Mouse (Mus musculus) lung, postnatal 0 days (tissue): ENCODE results near the gene Krt79.

Experiments used
- CTCF ChIP-seq: IDR thresholded peaks from 2 replicates; pipeline ENCODE4 v1.5.1; 2016; ENCODE audit warnings: antibody characterized with exemption, mild to moderate bottlenecking
- EP300 ChIP-seq: IDR thresholded peaks from 2 replicates; pipeline ENCODE4 v1.6.1; 2016; ENCODE audit warnings: antibody characterized with exemption, mild to moderate bottlenecking, control low read depth

DNA sequence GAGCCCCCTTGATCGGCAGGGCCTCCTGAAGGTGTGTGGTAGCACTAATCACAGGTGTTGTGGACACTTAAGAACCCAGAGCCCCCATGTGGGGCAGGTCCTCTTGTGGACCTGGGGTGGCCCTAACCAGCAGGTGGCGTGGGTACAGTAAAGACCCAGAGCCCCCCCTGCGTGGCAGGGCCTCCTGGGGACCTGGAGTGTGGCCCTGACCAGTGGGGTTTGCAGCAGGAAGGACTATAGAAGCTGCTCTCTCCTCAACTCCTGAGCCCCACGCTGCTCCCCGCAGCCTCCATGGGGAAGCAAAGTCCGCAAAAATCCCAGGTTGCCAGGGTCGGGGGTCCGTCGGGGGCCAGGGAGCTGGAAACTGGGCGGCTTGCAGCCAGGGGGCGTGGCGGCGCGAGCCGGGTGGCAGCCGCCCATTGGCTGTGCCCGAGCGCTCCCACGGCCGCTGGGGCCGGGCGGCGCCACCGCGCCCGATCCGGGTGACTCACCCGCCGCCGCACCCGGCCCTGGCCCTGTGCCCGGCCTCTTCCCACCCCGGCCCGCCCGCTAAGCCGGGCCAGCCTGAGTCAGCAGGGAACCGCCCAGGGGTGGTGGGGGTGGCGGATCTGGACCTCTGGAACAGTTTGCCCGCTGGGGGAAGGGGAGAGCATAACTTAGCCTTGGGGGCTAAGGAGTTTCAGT, 37.1 kb upstream of the Krt79 start:
- TF ChIP-seq CTCF = peak; percentile 40
- TF ChIP-seq EP300 = peak; percentile 13; the same call in 1 of the 2 replicates
